Mouse (Mus musculus): ENCODE data around the gene Megf9. TPM values are rescaled to one million over a fixed set of nuclear protein-coding genes. Genes with fewer than 3 reads are reported as not detected.

Megf9 gene
- polyA plus RNA-seq, 1 experiment = 8.9 TPM

GRCm38 (mm10) chr4:70509565-70509964 lies 25.2 kb downstream of the Megf9 start:
- Histone ChIP-seq H3K27ac (ENCODE audit: insufficient read depth, low read depth, low read length) (no peak overlapping the region), H3K36me3 (ENCODE audit: control insufficient read depth, insufficient read depth, low read length) (no peaks in the 10 kb centered on the region), H3K4me3 (ENCODE audit: insufficient read depth, low read depth, low read length) (no peak overlapping the region), H3K4me1 (ENCODE audit: control insufficient read depth, insufficient read depth, low read length) (no peaks in the 10 kb centered on the region), H3K27me3 (replicated peaks; ENCODE audit: control insufficient read depth, insufficient read depth, low read length) (no peaks in the 10 kb centered on the region)
- 31% methylated on average over 2 of the region's 2 CpGs for WGBS
- no peak for DNase-seq
- TF ChIP-seq CTCF (conservative IDR thresholded peaks at IDR 0.05; ENCODE audit: insufficient read depth, insufficient read length, low read depth, low read length) = no peak
- TF ChIP-seq POLR2A (IDR thresholded peaks at IDR 0.05; ENCODE audit: low read depth, low read length) = no peak

GRCm38 (mm10) chr4:70508207-70508606 lies 26.6 kb downstream of the Megf9 start:
- no peak overlapping the region for H3K27ac ChIP-seq (ENCODE audit: insufficient read depth, low read depth, low read length)
- no peak overlapping the region for H3K4me3 ChIP-seq (ENCODE audit: insufficient read depth, low read depth, low read length)
- no peaks in the 10 kb centered on the region for H3K27me3 ChIP-seq (replicated peaks; ENCODE audit: control insufficient read depth, insufficient read depth, low read length)
- TF ChIP-seq CTCF (conservative IDR thresholded peaks at IDR 0.05; ENCODE audit: insufficient read depth, insufficient read length, low read depth, low read length) (no peak), POLR2A (IDR thresholded peaks at IDR 0.05; ENCODE audit: low read depth, low read length) (no peak)
- H3K36me3 ChIP-seq (ENCODE audit: control insufficient read depth, insufficient read depth, low read length) = no peaks in the 10 kb centered on the region
- no peaks in the 10 kb centered on the region for H3K4me1 ChIP-seq (ENCODE audit: control insufficient read depth, insufficient read depth, low read length)
- 100% methylated on average over 1 of the region's 1 CpGs for WGBS
- no peak for DNase-seq

- DNase-seq = no peak
- WGBS = 89% methylated on average over 3 of the region's 3 CpGs
- H3K4me1 ChIP-seq (ENCODE audit: control insufficient read depth, insufficient read depth, low read length) = no peaks in the 10 kb centered on the region
- H3K4me3 ChIP-seq (ENCODE audit: insufficient read depth, low read depth, low read length) = no peak overlapping the region
- TF ChIP-seq CTCF (conservative IDR thresholded peaks at IDR 0.05; ENCODE audit: insufficient read depth, insufficient read length, low read depth, low read length) = no peak
- no peak for TF ChIP-seq POLR2A (IDR thresholded peaks at IDR 0.05; ENCODE audit: low read depth, low read length)
- no peaks in the 10 kb centered on the region for H3K27me3 ChIP-seq (replicated peaks; ENCODE audit: control insufficient read depth, insufficient read depth, low read length)
- H3K36me3 ChIP-seq (ENCODE audit: control insufficient read depth, insufficient read depth, low read length) = no peaks in the 10 kb centered on the region
- no peak overlapping the region for H3K27ac ChIP-seq (ENCODE audit: insufficient read depth, low read depth, low read length)
Observed at GRCm38 (mm10) chr4:70505951-70506350, 28.8 kb downstream of the Megf9 start.

- WGBS = 33% methylated on average over 1 of the region's 1 CpGs
- TF ChIP-seq CTCF (conservative IDR thresholded peaks at IDR 0.05; ENCODE audit: insufficient read depth, insufficient read length, low read depth, low read length) = no peak
- TF ChIP-seq POLR2A (IDR thresholded peaks at IDR 0.05; ENCODE audit: low read depth, low read length) = no peak
- Histone ChIP-seq H3K27me3 (replicated peaks; ENCODE audit: control insufficient read depth, insufficient read depth, low read length) (no peaks in the 10 kb centered on the region), H3K4me1 (ENCODE audit: control insufficient read depth, insufficient read depth, low read length) (no peaks in the 10 kb centered on the region), H3K36me3 (ENCODE audit: control insufficient read depth, insufficient read depth, low read length) (no peaks in the 10 kb centered on the region), H3K27ac (ENCODE audit: insufficient read depth, low read depth, low read length) (no peak overlapping the region), H3K4me3 (ENCODE audit: insufficient read depth, low read depth, low read length) (no peak overlapping the region)
- DNase-seq = no peak
Observed at GRCm38 (mm10) chr4:70503827-70504226, 31.0 kb downstream of the Megf9 start.

GRCm38 (mm10) chr4:70499285-70499684 lies 35.5 kb downstream of the Megf9 start:
- Histone ChIP-seq H3K27me3 (replicated peaks; ENCODE audit: control insufficient read depth, insufficient read depth, low read length) (no peaks in the 10 kb centered on the region), H3K4me3 (ENCODE audit: insufficient read depth, low read depth, low read length) (no peak overlapping the region), H3K36me3 (ENCODE audit: control insufficient read depth, insufficient read depth, low read length) (no peaks in the 10 kb centered on the region), H3K27ac (ENCODE audit: insufficient read depth, low read depth, low read length) (no peak overlapping the region), H3K4me1 (ENCODE audit: control insufficient read depth, insufficient read depth, low read length) (no peaks in the 10 kb centered on the region)
- WGBS = 95% methylated on average over 3 of the region's 3 CpGs
- no peak for DNase-seq
- TF ChIP-seq POLR2A (IDR thresholded peaks at IDR 0.05; ENCODE audit: low read depth, low read length) (no peak), CTCF (conservative IDR thresholded peaks at IDR 0.05; ENCODE audit: insufficient read depth, insufficient read length, low read depth, low read length) (no peak)

- Histone ChIP-seq H3K27me3 (replicated peaks; ENCODE audit: control insufficient read depth, insufficient read depth, low read length) (no peaks in the 10 kb centered on the region), H3K36me3 (ENCODE audit: control insufficient read depth, insufficient read depth, low read length) (no peaks in the 10 kb centered on the region), H3K4me3 (ENCODE audit: insufficient read depth, low read depth, low read length) (no peak overlapping the region), H3K4me1 (ENCODE audit: control insufficient read depth, insufficient read depth, low read length) (no peaks in the 10 kb centered on the region), H3K27ac (ENCODE audit: insufficient read depth, low read depth, low read length) (no peak overlapping the region)
- TF ChIP-seq CTCF (conservative IDR thresholded peaks at IDR 0.05; ENCODE audit: insufficient read depth, insufficient read length, low read depth, low read length) (no peak), POLR2A (IDR thresholded peaks at IDR 0.05; ENCODE audit: low read depth, low read length) (no peak)
- DNase-seq = no peak
- 62% methylated on average over 1 of the region's 1 CpGs for WGBS
Observed at GRCm38 (mm10) chr4:70496978-70497377, 37.8 kb downstream of the Megf9 start.

- TF ChIP-seq CTCF (conservative IDR thresholded peaks at IDR 0.05; ENCODE audit: insufficient read depth, insufficient read length, low read depth, low read length) (no peak), POLR2A (IDR thresholded peaks at IDR 0.05; ENCODE audit: low read depth, low read length) (no peak)
- no peak overlapping the region for H3K4me3 ChIP-seq (ENCODE audit: insufficient read depth, low read depth, low read length)
- no peaks in the 10 kb centered on the region for H3K36me3 ChIP-seq (ENCODE audit: control insufficient read depth, insufficient read depth, low read length)
- no peak for DNase-seq
- no peaks in the 10 kb centered on the region for H3K4me1 ChIP-seq (ENCODE audit: control insufficient read depth, insufficient read depth, low read length)
- H3K27me3 ChIP-seq (replicated peaks; ENCODE audit: control insufficient read depth, insufficient read depth, low read length) = no peaks in the 10 kb centered on the region
- 36% methylated on average over 2 of the region's 2 CpGs for WGBS
- 0 out of 2 replicates have a peak overlapping the region, but pooled peaks have one; percentile 38 for H3K27ac ChIP-seq (ENCODE audit: insufficient read depth, low read depth, low read length)
Observed at GRCm38 (mm10) chr4:70489792-70490191, 45.0 kb downstream of the Megf9 start.

All from kidney, adult 2 months (tissue).